Mouse (Mus musculus) cerebellum, adult 9-11 months (tissue): ENCODE data around the gene Anks1b.

Experiments
- DNase-seq: peaks from one replicate; pipeline ENCODE4 v3.0.0; 2022

Gene Anks1b

DNA sequence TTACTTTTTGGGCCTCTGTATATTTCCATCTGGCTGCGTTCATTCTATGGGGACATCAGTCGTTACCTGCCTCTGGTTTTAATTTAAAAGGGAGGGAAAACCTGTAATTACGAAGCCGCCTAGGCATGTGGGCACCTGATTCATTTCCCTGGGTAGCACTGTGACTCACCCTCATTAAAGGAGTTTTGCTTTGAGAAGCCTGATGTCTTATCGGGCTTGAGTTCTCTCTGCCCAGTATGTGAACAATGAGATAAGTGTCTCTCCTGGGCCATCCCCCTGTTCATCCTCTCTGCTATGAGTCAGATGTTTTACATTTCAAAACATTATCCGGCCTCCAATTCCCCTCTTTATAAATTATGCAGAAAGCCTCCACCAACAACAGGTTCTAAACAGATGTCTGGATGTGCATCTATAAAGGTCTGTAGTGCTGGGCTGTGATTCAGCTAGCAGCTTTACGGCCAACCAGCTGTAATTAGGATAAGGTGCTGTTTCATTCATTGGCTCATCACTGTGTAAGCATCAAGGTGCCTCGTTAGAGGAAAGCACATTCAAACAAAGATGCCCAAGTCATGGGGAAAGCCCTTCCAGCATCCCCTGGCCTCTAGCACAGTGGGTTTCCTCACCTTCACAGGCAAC lies 507.5 kb downstream of the Anks1b start:
- DNase-seq = no peak

DNA sequence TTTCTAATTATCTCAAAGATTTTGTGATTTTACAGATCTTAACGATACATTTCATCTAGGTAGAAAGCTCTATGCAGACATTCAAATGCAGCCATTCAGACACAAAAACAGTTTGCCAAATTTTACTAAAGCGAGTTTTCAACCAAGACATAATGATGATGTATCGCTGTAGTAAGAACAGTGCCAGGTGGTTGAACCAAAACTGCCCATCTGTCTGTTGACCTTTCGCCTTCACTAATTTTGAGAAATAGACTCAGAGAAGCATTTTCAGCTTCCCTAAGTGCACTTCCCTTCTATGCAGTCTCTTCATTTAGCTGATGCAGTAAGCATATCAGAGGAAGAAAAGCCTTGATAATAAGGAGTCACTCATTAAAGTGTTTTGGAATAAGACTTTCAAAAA lies 527.1 kb downstream of the Anks1b start:
- peak; percentile 38 for DNase-seq

DNA sequence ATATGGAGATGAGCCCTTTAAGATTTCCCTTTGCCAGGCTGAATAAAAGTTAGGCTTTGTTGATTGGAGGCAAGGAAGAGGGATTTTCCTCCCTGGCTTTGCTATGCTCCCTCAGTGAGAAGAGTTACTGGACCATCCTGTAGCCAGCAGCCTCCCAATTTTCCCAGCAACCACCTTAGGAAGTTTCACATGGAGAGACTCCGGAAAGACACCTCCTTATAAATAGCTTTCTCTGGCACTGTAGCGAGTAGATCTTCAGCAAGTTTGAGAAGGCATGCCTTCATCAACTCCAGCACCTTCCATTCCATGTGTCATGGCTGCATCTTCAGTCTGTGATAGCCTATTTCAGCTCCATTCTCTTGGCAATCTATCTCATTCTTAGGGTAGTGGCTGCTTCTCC lies 535.2 kb downstream of the Anks1b start:
- no peak for DNase-seq

DNA sequence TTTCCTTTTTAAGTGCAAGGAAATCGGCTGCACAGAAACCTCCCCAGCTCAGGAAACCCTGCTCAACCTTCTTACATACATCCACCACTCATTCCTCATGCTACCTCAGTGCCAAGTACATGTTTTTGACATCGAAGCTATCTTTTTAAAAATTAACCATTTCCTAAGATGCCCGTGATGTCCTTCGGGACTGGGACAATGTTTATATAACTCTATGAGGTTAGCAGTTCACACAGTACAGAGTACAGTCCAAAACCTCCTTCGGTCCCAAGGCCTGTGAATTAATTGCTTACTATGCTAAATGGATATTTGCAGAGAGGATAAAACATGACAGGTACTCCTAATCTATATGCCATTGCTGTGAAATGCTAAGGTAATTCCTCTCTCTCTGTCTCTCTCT lies 558.2 kb downstream of the Anks1b start:
- DNase-seq = no peak

DNA sequence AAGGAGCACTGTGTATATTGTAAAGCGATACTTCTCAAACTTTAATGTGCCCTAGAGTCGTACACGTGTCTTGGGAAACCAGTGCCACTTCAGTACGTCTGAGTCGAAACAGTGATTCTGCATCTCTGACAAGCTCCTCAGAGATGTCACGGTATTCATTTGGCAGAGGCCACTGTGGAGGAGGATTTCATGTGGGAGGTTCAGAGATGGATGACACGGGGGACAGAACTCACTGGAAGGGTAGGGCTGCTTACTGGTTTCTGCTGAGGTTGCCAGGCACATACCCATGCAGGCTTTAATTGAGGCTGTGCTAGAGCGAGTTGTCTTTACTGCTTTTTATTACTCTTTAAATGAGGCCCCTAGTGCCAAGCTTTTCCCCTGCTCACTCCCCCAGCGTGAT lies 558.7 kb downstream of the Anks1b start:
- no peak for DNase-seq

DNA sequence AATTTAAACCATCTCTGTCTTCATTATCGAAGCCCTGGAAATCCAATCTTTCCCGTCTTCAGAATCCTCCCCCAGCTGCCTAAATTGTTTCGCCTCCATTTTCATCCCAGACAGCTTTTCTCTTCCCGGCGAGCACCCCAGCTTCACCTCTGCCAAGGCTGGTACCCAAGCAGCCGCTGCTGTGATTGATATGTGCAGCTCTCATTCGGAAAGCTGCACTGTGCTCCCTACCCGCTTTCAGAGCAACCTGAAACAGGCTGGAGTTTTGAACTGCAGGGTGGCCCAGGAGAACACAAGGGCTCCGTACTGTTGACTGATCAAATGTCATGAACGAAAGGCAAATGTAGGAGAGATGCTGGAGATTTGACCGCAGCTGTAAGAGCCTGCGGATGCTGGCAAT lies 559.2 kb downstream of the Anks1b start:
- no peak for DNase-seq

DNA sequence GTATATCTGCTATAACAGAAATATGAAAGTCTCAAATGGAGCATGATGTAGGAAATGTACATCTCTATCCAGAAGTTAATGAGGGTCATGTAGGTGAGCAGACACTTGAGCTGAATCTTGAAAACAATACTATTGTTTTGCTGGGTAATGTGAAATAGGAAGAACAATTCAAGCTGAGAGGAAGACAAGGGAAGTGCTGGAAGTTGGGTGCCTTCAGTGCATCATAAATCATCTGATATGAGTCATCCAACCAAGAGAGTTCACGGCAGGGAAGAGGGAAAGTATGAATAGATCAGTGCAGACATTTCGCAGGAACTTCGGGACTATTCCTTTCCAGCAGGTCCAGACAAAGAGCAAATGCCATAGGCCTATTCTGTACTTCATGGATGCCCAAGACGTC lies 567.7 kb downstream of the Anks1b start:
- no peak for DNase-seq

DNA sequence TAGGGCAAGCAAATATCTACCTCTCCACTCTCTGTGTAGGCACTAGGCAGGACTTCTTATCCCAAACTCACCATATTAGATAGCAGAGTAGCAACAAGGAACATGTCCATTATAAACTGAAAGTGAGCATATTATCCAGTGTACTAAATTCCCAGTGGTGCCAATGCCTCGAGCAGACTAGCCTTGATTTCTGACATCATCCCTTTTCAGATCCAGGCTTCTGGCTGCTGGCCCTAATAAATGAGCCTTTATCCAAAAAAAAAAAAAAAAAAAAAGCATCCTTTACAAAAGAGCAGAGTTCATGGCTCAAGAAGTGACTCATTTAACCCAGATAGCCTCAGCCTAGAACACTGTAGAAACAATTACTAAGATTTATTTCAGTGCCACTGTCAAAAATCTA lies 568.3 kb downstream of the Anks1b start:
- DNase-seq = no peak

DNA sequence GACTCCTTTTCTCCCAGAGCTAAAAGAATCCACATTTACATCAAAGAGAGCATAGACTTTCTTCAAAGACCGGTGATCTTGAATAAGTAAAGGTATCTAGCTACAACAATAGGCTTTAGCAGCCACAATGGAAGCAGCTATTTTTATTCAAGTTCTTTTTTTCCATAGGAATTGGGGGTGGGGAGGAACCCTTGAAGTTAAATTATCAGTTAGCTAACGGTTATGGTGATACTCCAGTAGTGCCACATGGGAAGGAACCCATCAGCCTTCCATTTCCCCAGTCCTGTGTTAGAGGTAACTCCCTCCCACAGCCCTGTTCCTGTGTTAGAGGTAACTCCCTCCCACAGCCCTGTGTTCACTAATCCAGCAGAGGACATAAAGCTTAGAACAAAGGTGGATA lies 591.6 kb downstream of the Anks1b start:
- no peak for DNase-seq

DNA sequence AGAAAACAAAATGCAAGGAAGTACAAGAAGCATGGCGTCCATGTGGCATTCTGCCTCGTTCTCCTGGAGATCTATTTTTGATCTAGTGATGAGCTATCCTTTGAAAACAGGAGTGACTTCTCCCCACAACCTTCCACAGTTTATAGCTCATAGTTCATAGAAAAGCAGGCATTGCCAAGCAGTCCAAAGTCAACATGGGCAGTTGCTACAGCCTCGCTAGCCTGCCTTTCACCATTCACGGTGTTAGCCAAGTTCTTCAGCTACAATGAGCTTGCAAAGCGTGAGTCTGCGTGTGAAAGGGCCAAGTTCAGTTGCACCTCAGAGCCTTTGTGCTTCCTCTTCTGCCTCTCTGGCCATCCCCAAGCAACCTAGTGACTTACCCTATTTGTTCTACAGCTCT lies 592.1 kb downstream of the Anks1b start:
- no peak for DNase-seq

DNA sequence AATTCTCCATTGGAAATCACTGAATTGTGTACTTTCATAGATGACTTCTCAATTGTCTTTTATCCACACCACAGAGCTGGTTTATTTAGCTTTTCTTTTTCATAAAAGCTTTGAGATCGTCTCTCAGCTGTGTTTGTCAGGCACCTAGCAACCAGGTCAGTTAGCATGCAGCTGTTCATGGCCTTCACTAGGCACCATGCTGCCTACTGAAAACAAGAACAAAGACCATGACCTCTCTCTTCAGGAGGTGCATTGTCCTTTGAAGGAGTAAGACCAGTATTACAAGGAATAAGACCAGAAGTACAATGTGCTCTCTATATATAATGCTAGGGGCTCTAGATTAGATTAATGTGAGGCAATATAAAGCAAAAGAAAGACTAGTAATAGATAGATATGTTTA lies 594.2 kb downstream of the Anks1b start:
- DNase-seq = no peak

DNA sequence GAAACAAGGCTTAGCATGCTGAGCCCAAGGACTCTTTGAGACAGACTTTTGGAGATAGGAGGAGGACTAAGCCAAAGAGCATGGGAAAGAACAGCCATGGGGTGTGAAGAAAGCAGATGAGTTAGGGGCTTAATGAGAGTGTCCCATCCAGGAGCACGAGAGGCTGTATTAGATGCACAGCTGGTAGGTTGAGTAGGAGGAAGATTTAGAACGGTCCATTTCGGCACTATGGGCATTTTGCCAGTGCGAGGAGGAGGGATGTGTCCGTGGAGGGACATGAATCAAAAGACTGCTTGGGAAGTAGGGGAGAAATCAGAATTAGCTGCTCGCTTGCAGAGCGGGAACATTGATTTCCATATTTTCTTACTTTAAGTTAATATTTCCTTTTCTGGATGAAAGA lies 620.1 kb downstream of the Anks1b start:
- peak; percentile 14 for DNase-seq

DNA sequence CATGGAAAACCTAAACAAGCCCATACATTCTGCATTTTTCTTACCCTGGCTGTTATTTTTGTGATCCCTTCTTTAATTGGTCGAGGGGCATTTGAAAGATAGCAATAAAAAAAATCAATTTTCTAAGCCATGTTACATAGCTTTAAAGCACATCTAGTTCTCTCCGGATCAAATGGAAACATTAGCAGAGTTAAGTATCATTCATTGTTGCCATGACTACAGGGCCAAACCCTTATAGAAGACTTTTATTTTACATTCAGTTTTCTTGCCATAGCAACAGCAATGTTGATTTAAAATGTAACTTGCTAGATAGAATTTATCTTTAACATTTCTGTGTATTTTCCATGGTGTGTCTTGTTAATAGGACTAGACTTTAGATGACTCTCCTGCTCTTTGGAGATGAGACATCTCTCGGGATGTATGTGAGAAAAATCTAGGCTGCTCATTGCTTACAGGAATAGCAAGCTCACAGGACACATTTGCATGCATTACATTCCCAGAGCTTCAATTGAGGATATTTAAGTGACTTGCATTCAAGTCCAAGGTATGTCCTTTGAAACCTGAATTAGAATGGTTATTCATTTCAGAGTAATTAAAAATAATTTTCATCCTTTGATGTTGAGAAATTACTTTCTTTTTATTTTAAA lies 620.8 kb downstream of the Anks1b start:
- DNase-seq = no peak

DNA sequence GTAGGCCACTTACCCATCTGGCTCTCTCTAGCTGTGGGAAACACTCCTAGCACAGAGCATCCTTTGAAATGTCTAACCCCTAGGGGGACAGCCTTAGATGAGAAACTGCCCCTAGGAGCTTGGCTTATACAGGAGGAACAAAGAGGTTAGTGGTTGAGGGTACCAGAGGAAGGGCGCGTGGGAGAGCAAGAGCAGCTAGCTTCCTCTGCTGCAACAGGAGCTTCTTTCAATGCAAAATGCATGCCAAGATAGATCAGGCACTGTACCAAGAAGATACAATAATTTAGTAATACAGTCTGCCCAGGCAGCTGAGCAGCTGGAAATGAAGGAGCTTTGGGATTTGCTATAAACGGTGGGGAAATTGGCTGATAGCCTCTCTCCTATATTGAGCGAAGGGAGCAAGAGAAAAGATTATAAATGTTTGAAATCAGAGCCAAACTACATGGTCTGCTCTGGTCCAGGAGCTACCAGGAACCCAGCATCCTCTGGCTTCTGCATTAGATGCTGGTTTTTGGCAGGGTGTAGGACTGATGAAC lies 621.7 kb downstream of the Anks1b start:
- DNase-seq = peak; percentile 27

DNA sequence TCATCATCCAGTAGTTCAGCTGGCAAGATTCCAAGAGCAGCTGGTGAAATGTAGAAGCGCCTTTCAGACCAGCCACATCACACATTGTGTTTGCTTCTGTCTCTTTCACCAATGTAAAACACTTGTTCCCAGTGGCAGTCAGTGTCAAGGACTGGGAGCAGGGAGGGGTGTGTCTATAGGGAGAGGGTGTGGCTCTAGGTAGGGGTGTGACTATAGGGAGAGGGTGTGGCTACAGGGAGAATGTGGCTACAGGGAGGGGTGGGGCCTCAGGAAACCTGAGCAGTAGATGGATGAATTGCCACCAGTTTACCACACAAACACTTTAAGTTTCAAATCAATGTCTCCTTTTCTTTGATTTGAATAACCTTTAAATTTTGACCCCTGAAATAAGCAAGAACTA lies 634.3 kb downstream of the Anks1b start:
- no peak for DNase-seq

DNA sequence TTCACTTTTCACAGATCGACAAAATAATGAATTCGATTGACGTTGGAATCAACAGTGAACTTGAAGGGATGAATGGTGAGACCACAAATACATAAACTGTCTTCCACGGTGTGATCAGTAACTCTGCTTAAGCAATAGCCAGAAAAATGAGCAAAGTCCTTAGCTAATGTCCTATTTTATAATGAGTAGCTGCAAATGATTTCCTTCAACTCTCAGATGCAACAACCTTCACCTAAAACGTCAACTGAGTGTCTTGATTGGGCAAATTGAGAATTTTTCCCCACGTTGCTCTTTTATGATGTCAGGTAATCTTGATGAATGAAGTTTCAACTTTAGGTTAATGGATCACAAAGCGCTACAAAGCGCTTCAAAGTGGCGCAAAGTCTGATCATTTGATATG lies 639.5 kb downstream of the Anks1b start:
- DNase-seq = no peak

DNA sequence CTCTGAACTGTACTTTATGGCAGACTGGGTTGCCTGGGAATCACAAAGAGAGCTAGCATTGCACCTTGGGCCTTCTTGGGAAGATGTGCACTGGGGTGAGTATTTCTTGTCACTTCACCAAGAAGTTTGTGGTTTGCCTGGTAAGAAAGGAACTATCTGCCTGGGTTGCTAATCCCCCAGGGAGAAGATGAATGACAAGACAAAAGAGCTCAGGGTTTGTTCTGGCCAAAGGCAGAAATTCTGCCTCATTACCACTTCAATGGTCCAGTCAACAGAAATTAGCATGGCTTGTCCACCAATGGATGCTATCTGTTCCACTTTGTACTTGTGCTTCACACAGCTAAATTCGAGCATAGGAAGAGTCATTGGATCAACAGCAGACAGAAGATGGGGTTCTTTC lies 658.5 kb downstream of the Anks1b start:
- DNase-seq = no peak

DNA sequence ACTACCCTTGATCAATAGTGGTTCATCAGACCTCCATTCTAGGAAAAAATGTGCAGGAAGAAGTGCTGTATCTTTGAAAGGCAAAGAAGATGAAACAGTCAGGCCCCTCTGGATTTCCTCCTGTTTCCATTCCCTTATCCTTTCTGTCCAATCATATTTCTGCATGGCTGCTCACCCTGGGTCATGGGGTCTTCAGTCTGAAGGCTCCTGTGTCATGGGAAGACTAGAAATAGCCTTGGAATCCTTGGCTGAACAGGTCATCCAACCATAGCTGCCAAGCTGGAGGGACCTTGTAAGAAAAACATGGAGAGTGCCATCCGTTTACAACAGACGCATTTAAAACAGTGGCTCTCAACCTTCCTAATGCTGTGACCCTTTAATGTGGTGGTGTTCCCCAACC lies 662.1 kb downstream of the Anks1b start:
- DNase-seq = no peak

DNA sequence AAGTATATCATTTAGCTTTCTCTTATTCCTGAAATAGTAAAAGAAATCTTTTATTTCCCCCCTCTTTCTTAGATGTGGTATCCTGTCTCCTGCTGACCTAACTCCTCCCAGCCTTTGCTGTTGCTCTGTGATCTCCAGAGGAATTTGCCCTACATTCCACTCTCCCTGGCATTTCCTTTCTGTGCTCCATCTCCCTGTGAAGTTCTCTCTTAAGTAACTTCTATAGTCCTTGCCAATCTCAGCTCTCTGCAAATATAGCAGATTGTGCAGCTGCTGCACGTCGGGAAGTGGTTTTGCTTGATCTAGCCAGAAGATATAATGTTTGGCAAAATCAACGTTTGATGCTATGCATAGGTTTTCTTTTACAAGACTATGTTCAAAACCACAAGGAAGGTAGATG lies 673.3 kb downstream of the Anks1b start:
- no peak for DNase-seq

DNA sequence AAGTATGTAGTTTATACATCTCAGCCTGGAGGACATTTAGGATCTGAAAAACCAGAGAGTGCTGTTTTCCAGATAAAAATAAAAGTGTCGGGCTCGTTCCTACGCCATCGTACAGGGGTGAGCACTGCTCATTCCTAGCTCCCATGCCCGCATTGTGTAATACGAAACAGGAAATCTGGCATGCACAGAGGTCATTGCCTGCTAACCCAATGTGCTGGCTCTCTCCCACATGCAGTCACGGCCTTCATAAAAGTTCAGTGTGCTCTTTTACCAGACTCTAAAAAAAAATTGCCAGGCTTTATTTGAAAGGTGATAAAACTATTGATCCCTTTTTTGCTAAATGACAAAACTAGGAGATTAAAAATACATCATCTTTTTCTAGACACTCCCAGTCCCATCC lies 689.6 kb downstream of the Anks1b start:
- no peak for DNase-seq

DNA sequence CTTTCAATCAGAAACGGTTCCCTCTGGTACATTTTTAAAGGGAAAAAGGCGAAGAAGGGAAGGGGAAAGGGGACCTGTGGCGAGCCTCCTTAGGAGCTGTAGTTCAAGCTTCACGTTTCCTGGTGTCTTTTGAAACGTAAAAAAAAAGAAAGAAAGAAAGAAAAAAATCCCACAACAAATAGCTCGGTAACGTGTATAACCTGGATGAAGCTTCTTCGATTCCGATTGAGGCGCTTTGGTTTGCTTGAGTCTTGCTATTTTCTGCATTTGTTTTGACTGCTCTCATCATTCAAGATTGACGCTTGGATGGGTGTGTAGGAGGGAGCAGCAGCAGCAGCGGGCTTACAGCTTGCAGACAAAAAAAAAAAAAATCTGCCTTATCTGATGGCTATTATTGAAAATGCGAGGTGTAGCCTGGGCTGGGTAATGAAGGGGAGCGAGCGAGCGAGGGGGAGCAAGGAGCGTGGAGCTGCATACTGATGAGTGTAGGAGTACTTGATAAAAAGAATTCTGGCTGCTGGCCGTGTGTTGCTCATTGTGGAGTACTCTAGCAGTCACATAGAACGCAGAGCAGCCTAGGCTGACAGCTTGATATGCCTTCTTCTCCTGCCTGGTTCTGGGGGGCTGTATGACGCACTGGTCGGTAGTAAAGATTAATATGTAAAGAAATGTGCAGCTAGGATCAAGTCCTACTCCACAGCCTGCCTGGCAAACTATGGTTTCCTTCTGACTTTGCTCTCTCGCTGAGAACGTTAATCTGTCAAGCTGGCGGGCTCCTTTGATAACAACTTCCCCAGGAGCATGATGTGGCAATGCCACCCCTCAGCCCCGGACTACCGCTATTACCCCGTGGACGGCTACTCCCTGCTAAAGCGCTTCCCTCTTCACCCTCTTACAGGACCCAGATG lies 703.1 kb downstream of the Anks1b start:
- DNase-seq = no peak

DNA sequence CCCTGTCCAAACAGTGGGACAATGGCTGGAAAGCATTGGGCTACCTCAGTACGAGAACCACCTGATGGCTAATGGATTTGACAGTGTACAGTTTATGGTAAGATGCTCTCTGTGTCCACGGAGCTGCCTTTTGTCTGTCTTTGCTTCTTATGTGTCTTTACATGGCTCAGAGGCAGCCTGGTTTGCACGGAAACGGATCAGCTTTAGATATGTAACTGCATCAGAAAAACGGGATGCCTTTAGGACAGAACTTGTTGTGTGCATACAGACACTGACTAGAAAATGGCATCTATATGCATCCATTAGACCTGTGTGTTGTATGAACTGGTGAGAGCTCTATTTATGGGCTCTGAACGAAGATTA lies 703.8 kb downstream of the Anks1b start:
- DNase-seq = no peak

DNA sequence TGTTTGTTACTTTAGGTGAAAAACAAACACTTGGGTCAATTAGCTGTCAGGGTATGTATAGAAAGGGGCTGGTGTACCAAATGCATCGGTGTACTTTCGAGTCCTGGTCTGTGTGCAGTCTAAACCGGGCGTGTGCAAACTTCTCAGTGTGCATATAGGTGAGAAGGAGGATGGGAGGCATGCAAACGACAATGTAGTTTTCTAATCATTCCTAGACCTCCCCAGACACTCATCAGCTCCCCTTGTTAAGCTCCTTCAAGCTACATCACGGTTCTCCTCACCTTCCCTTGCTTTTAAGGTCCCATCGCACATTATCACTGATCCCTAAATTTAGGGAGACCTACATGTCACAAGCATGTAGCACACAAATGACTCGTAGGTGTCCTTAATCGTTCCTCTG lies 704.5 kb downstream of the Anks1b start:
- no peak for DNase-seq

DNA sequence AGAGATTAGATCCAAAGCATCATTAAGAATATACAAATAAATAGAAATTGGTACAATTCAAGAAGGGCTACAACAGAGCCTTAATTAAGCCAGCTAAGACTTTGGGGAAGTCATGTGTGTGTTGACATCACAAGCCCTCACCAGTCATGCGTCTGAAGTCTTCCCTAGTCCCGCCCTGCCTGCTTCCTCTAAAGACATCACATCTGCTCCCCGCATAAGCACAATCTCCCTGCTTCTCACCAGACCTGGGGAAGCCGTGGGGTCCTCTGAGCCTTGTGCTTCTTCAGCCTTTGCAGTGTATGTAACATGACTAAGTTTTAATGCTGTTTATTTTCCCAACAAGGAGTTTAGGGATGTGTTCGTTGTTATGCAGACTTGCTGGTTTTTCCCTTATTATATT lies 706.7 kb downstream of the Anks1b start:
- no peak for DNase-seq
